Mouse (Mus musculus) heart, embryonic 10.5 days (tissue): ENCODE measurements around the gene Elk3. TPM values are rescaled to one million over a fixed set of nuclear protein-coding genes. Genes with fewer than 3 reads are reported as not detected.

ENCODE experiments used
- DNase-seq: peaks from one replicate; pipeline ENCODE4 v3.0.0-alpha.2; 2017; ENCODE audit warnings: low spot score
- H3K27ac ChIP-seq: fragments of 300-500 bp; sonication (generic); 2 replicates; pipeline ENCODE4 v1.5.1; 2016; ENCODE audit warnings: mild to moderate bottlenecking
- H3K27me3 ChIP-seq: fragments of 300-500 bp; sonication (generic); 2 replicates; pipeline ENCODE4 v1.6.1; 2016; ENCODE audit warnings: mild to moderate bottlenecking; ENCODE audit not compliant: poor library complexity, insufficient read depth, severe bottlenecking
- H3K36me3 ChIP-seq: fragments of 300-500 bp; sonication (generic); 2 replicates; pipeline ENCODE4 v1.6.1; 2016; ENCODE audit warnings: mild to moderate bottlenecking, moderate library complexity
- H3K4me1 ChIP-seq: fragments of 300-500 bp; sonication (generic); 2 replicates; pipeline ENCODE4 v1.6.1; 2016; ENCODE audit warnings: mild to moderate bottlenecking
- H3K4me3 ChIP-seq: fragments of 300-500 bp; sonication (generic); 2 replicates; pipeline ENCODE4 v1.5.1; 2016; ENCODE audit warnings: mild to moderate bottlenecking, moderate library complexity
- H3K9me3 ChIP-seq: fragments of 300-500 bp; sonication (generic); 2 replicates; pipeline ENCODE4 v1.6.1; 2016; ENCODE audit warnings: mild to moderate bottlenecking, moderate library complexity
- WGBS: fragments of 180-500 bp; shearing (Covaris S2); methylation state at CpG from one replicate; pipeline ENCODE4 v1.1.7; 2016; 5-methylcytosine and 5-hydroxymethylcytosine counted together
- polyA plus RNA-seq: library from polyadenylated mRNA; unstranded; fragments of >200 nt; fragmentation: Nextera tagmentation; extraction: Ambion mirVana; gene quantifications from 2 replicates; pipeline ENCODE4 v1.2.1, GENCODE M21; 2016

The Elk3 gene
- polyA plus RNA-seq, 1 experiment from 2014 or later, result 25.9 TPM

GRCm38 (mm10) chr10:93205287-93205956 is 105.5 kb downstream of the Elk3 start:
- Histone ChIP-seq H3K27ac (no peak overlapping the region), H3K4me1 (peaks cover 7% of the 10 kb centered on the region), H3K4me3 (no peak overlapping the region), H3K9me3 (no peaks in the 10 kb centered on the region), H3K36me3 (no peaks in the 10 kb centered on the region), H3K27me3 (no peaks in the 10 kb centered on the region)
- DNase-seq, result no peak
- 86% methylated on average over 4 of the region's 4 CpGs for WGBS

GRCm38 (mm10) chr10:93201846-93202458 is 109.0 kb downstream of the Elk3 start:
- Histone ChIP-seq H3K4me3 (no peak overlapping the region), H3K27ac (no peak overlapping the region), H3K36me3 (peaks cover 14% of the 10 kb centered on the region), H3K9me3 (no peaks in the 10 kb centered on the region), H3K4me1 (no peaks in the 10 kb centered on the region), H3K27me3 (no peaks in the 10 kb centered on the region)
- WGBS, result 89% methylated on average over 6 of the region's 6 CpGs
- DNase-seq, result no peak

GRCm38 (mm10) chr10:93198958-93199357 is 112.0 kb downstream of the Elk3 start:
- 82% methylated on average over 3 of the region's 3 CpGs for WGBS
- Histone ChIP-seq H3K9me3 (no peaks in the 10 kb centered on the region), H3K27me3 (no peaks in the 10 kb centered on the region), H3K4me1 (peaks cover 16% of the 10 kb centered on the region), H3K36me3 (peaks cover 14% of the 10 kb centered on the region), H3K4me3 (no peak overlapping the region), H3K27ac (no peak overlapping the region)
- no peak for DNase-seq

Other genes starting within 250 kb of the Elk3 start
- 0.11 and 0.23 TPM in 2 replicates for gene Cfap54, start 229.5 kb downstream of the Elk3 start, polyA plus RNA-seq
- 16.4 and 20.0 TPM in 2 replicates for gene Cdk17, start 150.3 kb downstream of the Elk3 start, polyA plus RNA-seq
- 236 and 246 TPM in 2 replicates for gene Lta4h, start 142.3 kb upstream of the Elk3 start, polyA plus RNA-seq
- gene Hal, start 177.6 kb upstream of the Elk3 start, polyA plus RNA-seq, result 0.05 and 0.33 TPM in 2 replicates
- gene Amdhd1, start 228.9 kb upstream of the Elk3 start, polyA plus RNA-seq, result 0.26 and 1.5 TPM in 2 replicates
- 0.17 and 0.35 TPM in 2 replicates for gene Ccdc38, start 229.5 kb upstream of the Elk3 start, polyA plus RNA-seq